In genomic region chr10:75705681-75706400, GRCm38 (mm10) we compare ENCODE assay signal across 10 mouse cellular contexts. TPM values are rescaled to one million over a fixed set of nuclear protein-coding genes. Genes with fewer than 3 reads are reported as not detected.
DNase-seq lines count a peak whose midpoint lies in the region; ATAC-seq lines count a peak whose summit lies in the region.
"Had no signal": no experiment of that assay in that cellular context is flagged by ENCODE, and none has a peak within 500 bp of the region (broad histone marks: within the 10 kb centered on the region; RNA-seq: fewer than 3 reads in every experiment).

No protein-coding gene starts in this region.

- H3K4me2 ChIP-seq in intestine, embryonic 16.5 days (ENCODE audit: low read depth, low read length) = no peak overlapping the region
- H3K4me2 ChIP-seq: limb, embryonic 12.5 days had no signal

- H3K9ac ChIP-seq in intestine, embryonic 16.5 days (ENCODE audit: low read depth, low read length) = no peak overlapping the region
- H3K9ac ChIP-seq: limb, embryonic 12.5 days had no signal

- DNase-seq in cerebellum, adult 9-11 months = peak; percentile 19
- DNase-seq in cerebellum, adult 8-10 months = no peak
- peak; percentile 63 to 66 for DNase-seq in spleen, postnatal 10 days (ENCODE audit: low spot score in 2 of 2)
- no peak for DNase-seq in spleen, postnatal 14 days (ENCODE audit: low spot score in 2 of 2)
- DNase-seq in spleen, postnatal 36 days (ENCODE audit: low spot score in 2 of 2) = peak; percentile 62 to 75
- DNase-seq in B cell, adult 2 months = no peak
- no peak for DNase-seq in thymus, postnatal 4 days

- H3K27ac ChIP-seq in intestine, embryonic 16.5 days (ENCODE audit: low read length) = no peak overlapping the region
- H3K27ac ChIP-seq: limb, embryonic 12.5 days had no signal

- H3K36me3 ChIP-seq in intestine, embryonic 16.5 days (ENCODE audit: control insufficient read depth, insufficient read depth, low read length) = peaks cover 12% of the 10 kb centered on the region; the same call in 1 of the 2 replicates

- no peak overlapping the region for H3K4me3 ChIP-seq in intestine, embryonic 16.5 days (ENCODE audit: low read length)
- H3K4me3 ChIP-seq: limb, embryonic 12.5 days had no signal

- no peaks in the 10 kb centered on the region for H3K27me3 ChIP-seq in intestine, embryonic 16.5 days (replicated peaks; ENCODE audit: control insufficient read depth, insufficient read depth, low read length)
- H3K27me3 ChIP-seq: limb, embryonic 12.5 days had no signal

- 75% methylated on average over 7 of the region's 7 CpGs for WGBS in intestine, embryonic 16.5 days

- no peaks in the 10 kb centered on the region for H3K9me3 ChIP-seq in intestine, embryonic 16.5 days (ENCODE audit: control insufficient read depth, low read length)
- H3K9me3 ChIP-seq: limb, embryonic 12.5 days had no signal

- no peaks in the 10 kb centered on the region; the same call in 1 of the 2 replicates for H3K4me1 ChIP-seq in intestine, embryonic 16.5 days (ENCODE audit: control insufficient read depth, insufficient read depth, low read length)

- peak; percentile 49; the same call in 1 of the 2 replicates for ATAC-seq in intestine, embryonic 16.5 days
- ATAC-seq: inflammation-experienced regulatory T-cells, adult 6 months had no signal

RNA-seq across cellular contexts. Expression of gene Cabin1, which starts 58.3 kb away (rescaled TPM):
- polyA plus RNA-seq in intestine, embryonic 16.5 days (2015; fragmentation: Nextera tagmentation; extraction: Ambion mirVana) = 26.4 and 27.1 TPM in 2 replicates

Comparison
In these comparisons a context has a peak if more than half of its experiments do, and no peak if none do; other contexts are left out.
1. DNase-seq: peak in cerebellum, adult 9-11 months (single experiment), spleen, postnatal 10 days (2 of 2) and spleen, postnatal 36 days (2 of 2); none in cerebellum, adult 8-10 months (single experiment), spleen, postnatal 14 days (0 of 2), B cell, adult 2 months (0 of 2) and thymus, postnatal 4 days (single experiment).